Mouse (Mus musculus) olfactory bulb, adult 2 months (tissue): ENCODE data around the gene Rbm28. TPM values are rescaled to one million over a fixed set of nuclear protein-coding genes. Genes with fewer than 3 reads are reported as not detected.

Experiments used
- H3K27ac ChIP-seq: fragments of 200-500 bp; 2 replicates; pipeline ENCODE4 v1.5.1; 2012; ENCODE audit warnings: low read depth, low read length; ENCODE audit not compliant: insufficient read depth
- H3K4me1 ChIP-seq: fragments of 200-500 bp; 2 replicates; pipeline ENCODE4 v1.6.1; 2012; ENCODE audit warnings: low read length; ENCODE audit not compliant: control insufficient read depth, insufficient read depth
- H3K4me3 ChIP-seq: fragments of 200-500 bp; 2 replicates; pipeline ENCODE4 v1.5.1; 2012; ENCODE audit warnings: mild to moderate bottlenecking, low read depth, low read length, moderate library complexity; ENCODE audit not compliant: insufficient read depth
- CTCF ChIP-seq: fragments of 200-500 bp; IDR thresholded peaks from 2 replicates; pipeline ENCODE4 v1.5.1; 2012; ENCODE audit warnings: low read depth, mild to moderate bottlenecking, low read length, moderate library complexity; ENCODE audit not compliant: insufficient read depth
- POLR2A ChIP-seq: fragments of 200-500 bp; IDR thresholded peaks from 2 replicates; pipeline ENCODE4 v1.6.1; 2012; ENCODE audit warnings: mild to moderate bottlenecking, low read depth, low read length, moderate library complexity; ENCODE audit not compliant: insufficient read depth
- WGBS: fragments of 180-500 bp; shearing (Covaris S2); methylation state at CpG from one replicate; pipeline ENCODE4 v1.1.7; 2018; 5-methylcytosine and 5-hydroxymethylcytosine counted together
- polyA plus RNA-seq: library from polyadenylated mRNA; stranded (reverse); fragments of >200 nt; gene quantifications from 2 replicates; pipeline ENCODE4 v1.2.4, GENCODE M21; 2012; ENCODE audit warnings: low replicate concordance; ENCODE audit not compliant: missing spikeins, insufficient read depth, insufficient read length

Gene Rbm28
- polyA plus RNA-seq, 1 experiment = not detected

- H3K27ac ChIP-seq = no peak overlapping the region
- no peak overlapping the region for H3K4me3 ChIP-seq
- TF ChIP-seq CTCF (no peak), POLR2A (no peak)
- WGBS = 87% methylated on average over 5 of the region's 5 CpGs
- H3K4me1 ChIP-seq = peaks cover 8% of the 10 kb centered on the region
These were observed 31.3 kb upstream of the Rbm28 start for GRCm38 (mm10) chr6:29195846-29196698.

- Histone ChIP-seq H3K4me1 (peaks cover 8% of the 10 kb centered on the region), H3K4me3 (no peak overlapping the region), H3K27ac (no peak overlapping the region)
- 90% methylated on average over 5 of the region's 5 CpGs for WGBS
- TF ChIP-seq CTCF (no peak), POLR2A (no peak)
These were observed 30.3 kb upstream of the Rbm28 start for GRCm38 (mm10) chr6:29195146-29195545.

GRCm38 (mm10) chr6:29193961-29194750 is 29.4 kb upstream of the Rbm28 start:
- H3K4me3 ChIP-seq = no peak overlapping the region
- H3K27ac ChIP-seq = no peak overlapping the region
- TF ChIP-seq CTCF (no peak), POLR2A (no peak)
- peaks cover 8% of the 10 kb centered on the region for H3K4me1 ChIP-seq
- 82% methylated on average over 15 of the region's 15 CpGs for WGBS

- H3K4me1 ChIP-seq = no peaks in the 10 kb centered on the region
- H3K4me3 ChIP-seq = no peak overlapping the region
- 76% methylated on average over 1 of the region's 1 CpGs for WGBS
- TF ChIP-seq POLR2A (no peak), CTCF (no peak)
- no peak overlapping the region for H3K27ac ChIP-seq
These were observed 23.1 kb upstream of the Rbm28 start for GRCm38 (mm10) chr6:29187936-29188335.

GRCm38 (mm10) chr6:29179843-29180242 is 15.0 kb upstream of the Rbm28 start:
- Histone ChIP-seq H3K4me3 (no peak overlapping the region), H3K27ac (no peak overlapping the region), H3K4me1 (peaks cover 13% of the 10 kb centered on the region)
- TF ChIP-seq CTCF (no peak), POLR2A (no peak)
- 39% methylated on average over 8 of the region's 8 CpGs for WGBS

- Histone ChIP-seq H3K4me1 (peaks cover 13% of the 10 kb centered on the region), H3K27ac (peak within 1 kb of the TSS; percentile 47), H3K4me3 (peak within 1 kb of the TSS; percentile 58)
- peak; percentile 34 for TF ChIP-seq POLR2A
- TF ChIP-seq CTCF = no peak
- under 1% methylated on average over 79 of the region's 79 CpGs for WGBS
These were observed 14.3 kb upstream of the Rbm28 start, which contains the start of gene Prrt4 for GRCm38 (mm10) chr6:29178888-29179658. Gene Prrt4, minus strand, starts transcription at chr6:29179584.

GRCm38 (mm10) chr6:29177901-29178879 is 13.4 kb upstream of the Rbm28 start:
- Histone ChIP-seq H3K27ac (peak overlapping the region; percentile 47), H3K4me1 (peaks cover 13% of the 10 kb centered on the region), H3K4me3 (peak overlapping the region; percentile 58)
- WGBS = 33% methylated on average over 17 of the region's 17 CpGs
- TF ChIP-seq CTCF (no peak), POLR2A (no peak)
